Mouse (Mus musculus): ENCODE measurements around the gene Six2. TPM values are rescaled to one million over a fixed set of nuclear protein-coding genes. Genes with fewer than 3 reads are reported as not detected.

The Six2 gene
- total and polyA plus RNA-seq, 2 experiments from 2014 or later: 0.39 to 1.3 TPM

DNA sequence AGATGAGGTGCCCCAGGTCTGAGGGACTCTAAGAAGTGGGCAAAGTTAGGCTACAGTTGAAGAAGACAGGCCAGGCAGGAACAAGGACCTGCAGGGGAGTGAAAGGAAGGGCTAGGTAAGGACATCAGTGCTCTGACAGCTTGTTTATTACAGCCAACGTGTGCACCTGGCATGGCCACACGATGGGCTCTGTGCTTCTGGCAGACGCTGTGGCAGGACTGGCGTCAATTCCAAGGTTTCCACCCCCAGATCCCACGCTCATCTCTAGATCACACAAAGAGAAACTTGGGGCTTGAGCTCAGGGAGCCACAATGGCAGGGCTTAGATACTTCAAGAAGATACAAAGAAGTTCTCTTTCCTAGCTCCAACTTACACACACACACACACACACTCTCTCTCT, 26.6 kb downstream of the Six2 start:
- 76% methylated on average over 5 of the region's 5 CpGs for WGBS
- H3K9me3 ChIP-seq (ENCODE audit: low read length): no peaks in the 10 kb centered on the region

DNA sequence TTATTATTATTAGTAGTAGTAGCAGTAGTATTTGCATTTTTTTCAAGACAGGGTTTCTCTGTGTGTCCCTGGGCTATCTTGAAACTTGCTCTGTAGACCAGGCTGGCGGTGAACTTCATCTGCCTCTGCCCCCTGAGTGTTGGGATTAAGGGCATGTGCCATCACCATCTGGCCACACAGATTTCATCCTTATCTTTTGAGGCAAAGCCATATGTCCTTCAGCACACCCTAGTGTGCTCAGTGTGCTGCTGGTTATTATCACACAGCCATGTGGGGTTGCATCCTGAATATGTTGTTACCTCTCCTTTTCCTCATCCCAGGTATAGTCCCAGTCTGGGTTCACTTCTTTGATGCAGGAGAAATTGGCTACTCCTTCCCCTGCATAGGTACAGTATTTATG, 28.1 kb downstream of the Six2 start:
- 55% methylated on average over 1 of the region's 1 CpGs for WGBS
- no peaks in the 10 kb centered on the region for H3K36me3 ChIP-seq (ENCODE audit: insufficient read depth, low read length)
- no peaks in the 10 kb centered on the region for H3K9me3 ChIP-seq (ENCODE audit: low read length)

More for the DNA sequence above, 26.6 kb downstream of the Six2 start:
- Histone ChIP-seq H3K27ac (ENCODE audit: low read depth, low read length) (no peak overlapping the region), H3K4me2 (ENCODE audit: low read depth, low read length, poor library complexity, severe bottlenecking) (no peak overlapping the region), H3K36me3 (ENCODE audit: insufficient read depth, low read length) (no peaks in the 10 kb centered on the region), H3K9ac (replicated peaks; ENCODE audit: low read length, poor library complexity, severe bottlenecking) (no peak overlapping the region), H3K4me3 (ENCODE audit: low read depth, low read length) (no peak overlapping the region), H3K27me3 (ENCODE audit: insufficient read depth, low read length) (0 out of 2 replicates have a peak, but pooled peaks cover 1% of the 10 kb centered on the region), H3K4me1 (ENCODE audit: insufficient read depth, low read length) (no peaks in the 10 kb centered on the region)
- DNase-seq (ENCODE audit: low spot score) (no peak), ATAC-seq (ENCODE audit: low FRiP score) (no peak)
- TF ChIP-seq CTCF (IDR thresholded peaks at IDR 0.05): no peak

DNA sequence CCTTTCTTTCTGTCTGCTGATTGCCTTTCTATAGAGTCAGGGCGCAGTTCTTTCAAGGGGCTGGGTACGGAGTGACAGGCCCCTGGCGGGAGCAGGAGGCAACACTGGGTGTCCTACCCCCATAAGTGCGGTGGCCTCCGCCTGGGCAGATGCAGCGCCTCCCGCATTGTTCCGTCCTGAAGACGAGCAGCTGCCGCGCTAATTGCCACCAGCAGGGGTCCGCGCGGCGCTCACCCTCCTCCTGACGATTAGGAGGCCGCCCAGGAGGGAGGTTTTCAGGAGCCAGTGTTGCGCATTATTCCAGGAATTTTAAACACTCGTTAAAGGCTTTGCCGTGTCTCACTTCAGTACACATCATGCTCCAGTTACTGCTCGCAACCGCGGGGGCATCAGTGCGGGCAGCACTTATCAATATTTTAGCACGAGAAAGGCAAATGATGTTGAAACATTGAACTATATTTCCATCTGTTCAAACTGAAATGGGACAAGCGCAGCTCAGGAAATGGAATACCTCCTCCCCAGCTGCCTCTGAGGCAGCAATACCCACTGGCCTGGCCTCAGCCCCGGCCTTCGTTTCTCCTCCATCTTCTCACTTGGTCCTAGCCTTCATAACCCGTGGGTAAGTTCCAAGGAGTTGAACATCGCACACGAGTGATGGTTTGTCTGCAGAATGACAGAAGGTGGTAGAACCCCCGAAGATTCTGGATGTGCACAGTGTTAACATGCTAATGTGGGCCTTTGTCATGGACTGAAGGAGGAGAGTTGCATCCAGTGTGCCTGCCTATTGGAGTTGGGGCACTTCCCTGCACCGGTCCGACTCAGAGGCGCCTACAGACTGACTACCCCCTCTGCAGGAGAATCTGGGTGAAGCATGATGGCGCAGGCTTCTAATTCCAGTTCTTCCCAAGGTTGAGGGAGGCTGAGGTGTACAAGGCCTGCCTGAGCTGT, 42.1 kb downstream of the Six2 start:
- 3% methylated on average over 36 of the region's 36 CpGs for WGBS
- peaks cover 19% of the 10 kb centered on the region for H3K27me3 ChIP-seq (ENCODE audit: insufficient read depth, low read length)

More for the DNA sequence above, 28.1 kb downstream of the Six2 start:
- no peaks in the 10 kb centered on the region for H3K4me1 ChIP-seq (ENCODE audit: insufficient read depth, low read length)
- no peak overlapping the region for H3K9ac ChIP-seq (replicated peaks; ENCODE audit: low read length, poor library complexity, severe bottlenecking)
- DNase-seq (ENCODE audit: low spot score): no peak
- H3K4me2 ChIP-seq (ENCODE audit: low read depth, low read length, poor library complexity, severe bottlenecking): no peak overlapping the region
- no peak overlapping the region for H3K4me3 ChIP-seq (ENCODE audit: low read depth, low read length)
- no peak for TF ChIP-seq CTCF (IDR thresholded peaks at IDR 0.05)
- H3K27ac ChIP-seq (ENCODE audit: low read depth, low read length): no peak overlapping the region
- ATAC-seq (ENCODE audit: low FRiP score): no peak
- H3K27me3 ChIP-seq (ENCODE audit: insufficient read depth, low read length): no peaks in the 10 kb centered on the region

DNA sequence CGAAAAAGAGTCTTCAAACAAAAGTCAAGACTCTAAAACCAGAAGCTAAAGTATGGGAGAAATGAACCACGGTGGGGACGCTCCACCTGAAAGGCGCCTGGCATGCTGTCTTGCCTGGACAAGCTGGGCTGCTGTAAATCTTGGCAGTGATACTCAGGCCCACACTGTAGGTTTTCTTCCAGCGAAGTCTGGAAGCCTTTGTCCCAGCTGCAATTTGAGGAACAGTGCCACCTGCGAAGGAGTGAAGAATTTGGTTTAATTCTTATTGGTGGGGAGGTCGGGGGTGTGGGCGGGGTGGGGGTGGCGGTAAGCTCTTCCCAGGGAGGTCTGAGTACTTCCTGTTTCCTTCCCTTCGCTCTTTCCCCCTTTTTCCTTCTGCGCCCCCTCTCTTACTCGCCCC, 42.8 kb downstream of the Six2 start:
- Histone ChIP-seq H3K27ac (ENCODE audit: low read depth, low read length) (no peak overlapping the region), H3K4me2 (ENCODE audit: low read depth, low read length, poor library complexity, severe bottlenecking) (peak overlapping the region; percentile 64), H3K27me3 (ENCODE audit: insufficient read depth, low read length) (peaks cover 19% of the 10 kb centered on the region), H3K9ac (replicated peaks; ENCODE audit: low read length, poor library complexity, severe bottlenecking) (peak overlapping the region; percentile 34; the same call in 1 of the 2 replicates), H3K4me3 (ENCODE audit: low read depth, low read length) (peak overlapping the region; percentile 36), H3K4me1 (ENCODE audit: insufficient read depth, low read length) (0 out of 2 replicates have a peak, but pooled peaks cover 2% of the 10 kb centered on the region), H3K9me3 (ENCODE audit: low read length) (no peaks in the 10 kb centered on the region), H3K36me3 (ENCODE audit: insufficient read depth, low read length) (no peaks in the 10 kb centered on the region)
- DNase-seq (ENCODE audit: low spot score): peak; percentile 33
- TF ChIP-seq CTCF (IDR thresholded peaks at IDR 0.05): no peak
- WGBS: 10% methylated on average over 11 of the region's 12 CpGs
- ATAC-seq (ENCODE audit: low FRiP score): peak; percentile 47; the same call in 1 of the 2 replicates

More for the DNA sequence above, 42.1 kb downstream of the Six2 start:
- peak; percentile 81 for TF ChIP-seq CTCF (IDR thresholded peaks at IDR 0.05)
- 0 out of 2 replicates have a peak, but pooled peaks cover 2% of the 10 kb centered on the region for H3K4me1 ChIP-seq (ENCODE audit: insufficient read depth, low read length)
- H3K9me3 ChIP-seq (ENCODE audit: low read length): no peaks in the 10 kb centered on the region
- no peak overlapping the region for H3K27ac ChIP-seq (ENCODE audit: low read depth, low read length)
- H3K36me3 ChIP-seq (ENCODE audit: insufficient read depth, low read length): no peaks in the 10 kb centered on the region
- DNase-seq (ENCODE audit: low spot score) (peak; percentile 65), ATAC-seq (ENCODE audit: low FRiP score) (peak; percentile 69)
- peak overlapping the region; percentile 34; the same call in 1 of the 2 replicates for H3K9ac ChIP-seq (replicated peaks; ENCODE audit: low read length, poor library complexity, severe bottlenecking)
- H3K4me3 ChIP-seq (ENCODE audit: low read depth, low read length): peak overlapping the region; percentile 36
- peak overlapping the region; percentile 64 for H3K4me2 ChIP-seq (ENCODE audit: low read depth, low read length, poor library complexity, severe bottlenecking)

DNA sequence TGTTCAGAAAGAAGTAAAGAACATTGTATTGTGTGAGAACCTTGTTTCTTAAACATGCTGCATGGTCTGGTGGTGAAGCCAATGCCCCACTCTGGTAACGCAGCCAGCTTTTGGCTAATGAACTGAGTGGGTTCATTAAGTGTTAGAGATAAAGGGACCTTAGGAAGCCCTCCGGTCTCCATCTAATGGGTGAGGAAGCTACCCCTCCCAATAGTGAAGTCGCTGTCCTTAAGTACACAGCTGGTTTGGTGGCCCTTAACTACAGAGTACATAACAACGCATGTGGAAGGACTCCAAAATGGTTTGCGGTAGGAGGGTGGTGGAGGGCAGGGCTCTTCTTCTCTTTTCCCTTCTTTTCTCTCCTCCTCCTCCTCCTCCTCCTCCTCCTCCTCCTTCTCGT, 50.2 kb downstream of the Six2 start:
- no peak for ATAC-seq (ENCODE audit: low FRiP score)
- peaks cover 22% of the 10 kb centered on the region for H3K27me3 ChIP-seq (ENCODE audit: insufficient read depth, low read length)
- WGBS: 74% methylated on average over 5 of the region's 6 CpGs

More for the DNA sequence above, 50.2 kb downstream of the Six2 start:
- no peaks in the 10 kb centered on the region for H3K9me3 ChIP-seq (ENCODE audit: low read length)
- H3K36me3 ChIP-seq (ENCODE audit: insufficient read depth, low read length): no peaks in the 10 kb centered on the region
- no peak for DNase-seq (ENCODE audit: low spot score)
- H3K4me3 ChIP-seq (ENCODE audit: low read depth, low read length): no peak overlapping the region
- no peak overlapping the region for H3K9ac ChIP-seq (replicated peaks; ENCODE audit: low read length, poor library complexity, severe bottlenecking)
- H3K4me2 ChIP-seq (ENCODE audit: low read depth, low read length, poor library complexity, severe bottlenecking): no peak overlapping the region
- TF ChIP-seq CTCF (IDR thresholded peaks at IDR 0.05): no peak
- no peak overlapping the region for H3K27ac ChIP-seq (ENCODE audit: low read depth, low read length)
- H3K4me1 ChIP-seq (ENCODE audit: insufficient read depth, low read length): no peaks in the 10 kb centered on the region

Other genes with a start within 250 kb of the Six2 start
- gene Six3, start 74.7 kb downstream of the Six2 start, total RNA-seq (2014; rRNA removed): 11.2 and 12.8 TPM in 2 replicates
- 23.3 and 28.0 TPM in 2 replicates for gene Six3, start 74.7 kb downstream of the Six2 start, polyA plus RNA-seq (2015; fragmentation: Nextera tagmentation; extraction: Ambion mirVana)

Measured in midbrain, postnatal 0 days (tissue).